Mouse (Mus musculus) intestine, embryonic 14.5 days (tissue): ENCODE data around the gene Pdlim1. TPM values are rescaled to one million over a fixed set of nuclear protein-coding genes. Genes with fewer than 3 reads are reported as not detected.

Source experiments
- ATAC-seq: fragments of 200-750 bp; cut with Nextera tagmentation; replicated peaks from 2 replicates; pipeline ENCODE4 v1.8.0; 2017; ENCODE audit warnings: low read depth, moderate number of reproducible peaks, moderate TSS enrichment, moderate library complexity; ENCODE audit not compliant: low FRiP score, low TSS enrichment
- DNase-seq: peaks from one replicate; pipeline ENCODE4 v3.0.0-alpha.2; 2018; ENCODE audit warnings: low spot score
- H3K27ac ChIP-seq: fragments of 300-500 bp; sonication (generic); 2 replicates; pipeline ENCODE4 v1.5.1; 2014; ENCODE audit warnings: low read depth, mild to moderate bottlenecking, control low read depth
- H3K27me3 ChIP-seq: fragments of 300-500 bp; sonication (generic); replicated peaks from 2 replicates; pipeline ENCODE4 v1.6.1; 2014; ENCODE audit warnings: low read length, control low read depth; ENCODE audit not compliant: control insufficient read depth, insufficient read depth
- H3K36me3 ChIP-seq: fragments of 300-500 bp; sonication (generic); 2 replicates; pipeline ENCODE4 v1.6.1; 2014; ENCODE audit warnings: low read length, control low read depth; ENCODE audit not compliant: control insufficient read depth, insufficient read depth
- H3K4me1 ChIP-seq: fragments of 300-500 bp; sonication (generic); replicated peaks from 2 replicates; pipeline ENCODE4 v1.6.1; 2014; ENCODE audit warnings: low read length, control low read depth, mixed read lengths; ENCODE audit not compliant: control insufficient read depth, insufficient read depth
- H3K4me2 ChIP-seq: fragments of 300-500 bp; sonication (generic); 2 replicates; pipeline ENCODE4 v1.6.1; 2014; ENCODE audit warnings: low read length
- H3K4me3 ChIP-seq: fragments of 300-500 bp; sonication (generic); 2 replicates; pipeline ENCODE4 v1.5.1; 2014; ENCODE audit warnings: low read depth, low read length, control low read depth, mixed read lengths
- H3K9ac ChIP-seq: fragments of 300-500 bp; sonication (generic); 2 replicates; pipeline ENCODE4 v1.6.1; 2014; ENCODE audit warnings: mild to moderate bottlenecking, low read length
- H3K9me3 ChIP-seq: fragments of 300-500 bp; sonication (generic); 2 replicates; pipeline ENCODE4 v1.6.1; 2016; ENCODE audit warnings: low read length, control low read depth; ENCODE audit not compliant: control insufficient read depth
- WGBS: fragments of 180-500 bp; shearing (Covaris S2); extraction: QIAGEN DNeasy Blood & Tissue Kit; methylation state at CpG from one replicate; pipeline ENCODE4 v1.1.7; 2014; 5-methylcytosine and 5-hydroxymethylcytosine counted together
- polyA plus RNA-seq: library from polyadenylated mRNA; unstranded; fragments of >200 nt; fragmentation: Nextera tagmentation; extraction: Ambion mirVana; gene quantifications from 2 replicates; pipeline ENCODE4 v1.2.1, GENCODE M21; 2014

The Pdlim1 gene
- polyA plus RNA-seq, 1 experiment from 2014 or later = 192 TPM

- Histone ChIP-seq H3K4me2 (no peak overlapping the region), H3K36me3 (no peaks in the 10 kb centered on the region), H3K9ac (no peak overlapping the region), H3K27me3 (no peaks in the 10 kb centered on the region), H3K4me3 (no peak overlapping the region), H3K27ac (peak overlapping the region; percentile 65), H3K4me1 (peaks cover 8% of the 10 kb centered on the region), H3K9me3 (no peaks in the 10 kb centered on the region)
- DNase-seq (peak; percentile 57), ATAC-seq (peak; percentile 73)
- WGBS = 62% methylated on average over 7 of the region's 7 CpGs
Measured at GRCm38 (mm10) chr19:40297078-40297797, 25.6 kb upstream of the Pdlim1 start.

DNA sequence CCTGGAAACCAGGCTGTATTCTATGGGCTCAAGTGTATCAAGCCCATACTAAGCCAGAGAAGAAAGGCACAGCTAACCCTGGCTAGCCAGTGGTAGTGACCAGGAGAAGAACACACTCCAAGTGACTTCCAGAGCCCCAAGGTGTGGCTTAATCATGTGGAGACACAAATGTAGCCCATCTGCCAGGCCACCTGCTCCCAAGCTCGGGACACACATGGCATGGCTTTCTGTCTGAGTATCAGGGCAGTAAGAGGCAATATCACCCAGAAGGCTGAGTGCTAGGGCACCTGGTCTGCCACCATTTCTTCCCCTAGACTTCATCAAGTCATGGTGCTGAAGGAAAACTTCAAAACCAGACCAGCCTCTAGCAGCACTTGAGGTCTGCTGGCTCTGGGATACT is 22.6 kb upstream of the Pdlim1 start:
- 79% methylated on average over 1 of the region's 1 CpGs for whole genome bisulfite sequencing
- ATAC-seq = no peak
- no peak overlapping the region for H3K27ac ChIP-seq

GRCm38 (mm10) chr19:40293791-40294190 is 22.1 kb upstream of the Pdlim1 start:
- Histone ChIP-seq H3K27ac (no peak overlapping the region), H3K9me3 (no peaks in the 10 kb centered on the region), H3K4me1 (no peaks in the 10 kb centered on the region), H3K9ac (no peak overlapping the region), H3K27me3 (no peaks in the 10 kb centered on the region), H3K4me2 (no peak overlapping the region), H3K36me3 (no peaks in the 10 kb centered on the region), H3K4me3 (no peak overlapping the region)
- ATAC-seq = no peak
- 95% methylated on average over 6 of the region's 6 CpGs for WGBS
- DNase-seq = no peak

More for the DNA sequence above, 22.6 kb upstream of the Pdlim1 start:
- Histone ChIP-seq H3K9ac (no peak overlapping the region), H3K4me1 (peaks cover under 1% of the 10 kb centered on the region; the same call in 1 of the 2 replicates), H3K4me3 (no peak overlapping the region), H3K4me2 (no peak overlapping the region), H3K27me3 (no peaks in the 10 kb centered on the region), H3K9me3 (no peaks in the 10 kb centered on the region), H3K36me3 (no peaks in the 10 kb centered on the region)
- DNase-seq = no peak

- DNase-seq = no peak
- no peak overlapping the region for H3K4me3 ChIP-seq
- no peaks in the 10 kb centered on the region for H3K36me3 ChIP-seq
- H3K27me3 ChIP-seq = no peaks in the 10 kb centered on the region
- H3K9me3 ChIP-seq = no peaks in the 10 kb centered on the region
- WGBS = 87% methylated on average over 6 of the region's 6 CpGs
- ATAC-seq = no peak
- no peaks in the 10 kb centered on the region for H3K4me1 ChIP-seq
- H3K9ac ChIP-seq = no peak overlapping the region
- no peak overlapping the region for H3K4me2 ChIP-seq
- no peak overlapping the region for H3K27ac ChIP-seq
Measured at GRCm38 (mm10) chr19:40290099-40290724, 18.6 kb upstream of the Pdlim1 start.

DNA sequence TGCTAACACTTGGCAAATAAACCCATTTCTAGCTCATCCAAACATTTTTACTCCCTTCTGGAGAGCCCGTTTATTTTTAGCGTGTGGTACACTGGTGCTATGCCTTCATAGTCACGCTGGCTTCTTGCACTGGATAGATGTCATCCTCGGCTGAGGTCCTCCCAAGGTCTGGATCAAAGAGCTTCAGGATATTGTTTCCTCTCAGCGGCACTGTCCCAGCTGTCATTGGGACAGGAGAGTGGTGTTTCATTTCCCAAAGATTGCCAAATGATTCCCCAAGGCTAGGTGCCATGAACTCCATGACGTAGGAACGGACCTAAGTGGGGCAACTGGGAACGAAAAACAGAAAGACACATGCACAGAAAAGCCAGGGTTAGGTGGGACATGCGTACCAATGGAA is 16.8 kb upstream of the Pdlim1 start:
- Histone ChIP-seq H3K27me3 (no peaks in the 10 kb centered on the region), H3K9me3 (no peaks in the 10 kb centered on the region), H3K36me3 (no peaks in the 10 kb centered on the region), H3K4me3 (no peak overlapping the region), H3K9ac (no peak overlapping the region), H3K4me1 (no peaks in the 10 kb centered on the region), H3K27ac (no peak overlapping the region), H3K4me2 (no peak overlapping the region)
- ATAC-seq = no peak
- DNase-seq = no peak
- WGBS = 91% methylated on average over 9 of the region's 9 CpGs

GRCm38 (mm10) chr19:40284704-40285103 is 13.1 kb upstream of the Pdlim1 start:
- H3K36me3 ChIP-seq = no peaks in the 10 kb centered on the region
- no peak for ATAC-seq
- H3K9ac ChIP-seq = no peak overlapping the region
- no peaks in the 10 kb centered on the region for H3K27me3 ChIP-seq
- H3K9me3 ChIP-seq = no peaks in the 10 kb centered on the region
- DNase-seq = no peak
- no peak overlapping the region for H3K4me2 ChIP-seq
- no peak overlapping the region for H3K4me3 ChIP-seq
- no peaks in the 10 kb centered on the region for H3K4me1 ChIP-seq
- no peak overlapping the region for H3K27ac ChIP-seq
- 68% methylated on average over 2 of the region's 2 CpGs for WGBS

GRCm38 (mm10) chr19:40283415-40283814 is 11.8 kb upstream of the Pdlim1 start:
- no peaks in the 10 kb centered on the region for H3K27me3 ChIP-seq
- 66% methylated on average over 2 of the region's 2 CpGs for WGBS
- DNase-seq = no peak
- no peak overlapping the region for H3K9ac ChIP-seq
- H3K36me3 ChIP-seq = no peaks in the 10 kb centered on the region
- H3K27ac ChIP-seq = no peak overlapping the region
- H3K4me2 ChIP-seq = no peak overlapping the region
- ATAC-seq = no peak
- no peaks in the 10 kb centered on the region for H3K4me1 ChIP-seq
- no peak overlapping the region for H3K4me3 ChIP-seq
- H3K9me3 ChIP-seq = no peaks in the 10 kb centered on the region

DNA sequence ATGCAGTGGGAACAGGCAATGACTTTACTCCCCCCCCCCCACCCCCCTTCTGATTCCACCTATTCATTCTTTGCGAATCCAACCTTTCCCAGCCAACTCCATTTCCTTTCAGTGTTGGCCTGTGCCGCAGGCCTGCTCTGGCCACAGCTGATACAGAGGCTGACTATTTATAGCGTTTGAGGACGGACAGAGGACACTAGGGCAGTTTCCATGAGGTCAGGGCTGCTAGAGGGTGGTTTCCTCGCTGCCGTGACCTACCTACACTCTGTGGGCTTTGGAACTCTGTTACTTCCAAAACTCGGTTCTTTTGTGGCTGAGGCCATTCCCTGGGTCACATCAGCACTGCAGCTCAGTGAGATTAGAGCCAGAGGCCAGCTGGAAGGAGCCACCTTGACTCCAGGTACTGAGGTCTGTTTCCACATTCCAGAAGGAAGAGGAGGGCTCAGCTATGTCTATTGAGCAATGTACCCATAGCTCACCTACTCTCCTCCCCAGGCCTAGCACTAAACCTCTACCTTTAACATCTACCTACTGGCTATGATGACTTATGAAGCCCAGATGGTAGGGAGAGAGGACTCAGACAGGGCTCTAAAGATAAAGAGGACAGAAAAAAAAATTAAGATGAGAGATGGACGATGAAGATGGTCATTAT is 6.9 kb upstream of the Pdlim1 start:
- Histone ChIP-seq H3K27ac (no peak overlapping the region), H3K4me2 (no peak overlapping the region), H3K27me3 (no peaks in the 10 kb centered on the region), H3K36me3 (no peaks in the 10 kb centered on the region), H3K9me3 (no peaks in the 10 kb centered on the region), H3K4me3 (no peak overlapping the region), H3K4me1 (no peaks in the 10 kb centered on the region), H3K9ac (no peak overlapping the region)
- WGBS = 76% methylated on average over 8 of the region's 8 CpGs
- DNase-seq = no peak
- no peak for ATAC-seq
